Comparison of ENCODE assay signal across 8 mouse cellular contexts in genomic region chr7:109218130-109218976, GRCm38 (mm10). TPM values are rescaled to one million over a fixed set of nuclear protein-coding genes. Genes with fewer than 3 reads are reported as not detected.
DNase-seq lines count a peak whose midpoint lies in the region; ATAC-seq lines count a peak whose summit lies in the region.
"Had no signal": no experiment of that assay in that cellular context is flagged by ENCODE, and none has a peak within 500 bp of the region (broad histone marks: within the 10 kb centered on the region; RNA-seq: fewer than 3 reads in every experiment).

No protein-coding gene starts in this region.

- H3K9ac ChIP-seq in midbrain, embryonic 11.5 days (ENCODE audit: low read length): no peak overlapping the region
- H3K9ac ChIP-seq: lung, embryonic 15.5 days had no signal

- H3K9me3 ChIP-seq in midbrain, embryonic 11.5 days (ENCODE audit: control insufficient read depth, low read length): no peaks in the 10 kb centered on the region
- H3K9me3 ChIP-seq: lung, embryonic 15.5 days had no signal

- ATAC-seq in midbrain, embryonic 11.5 days (ENCODE audit: low FRiP score): peak; percentile 84

- WGBS in midbrain, embryonic 11.5 days: 83% methylated on average over 2 of the region's 2 CpGs

- H3K27ac ChIP-seq in midbrain, embryonic 11.5 days (ENCODE audit: low read depth, low read length): no peak overlapping the region
- H3K27ac ChIP-seq: lung, embryonic 15.5 days had no signal

- H3K36me3 ChIP-seq in midbrain, embryonic 11.5 days (ENCODE audit: control insufficient read depth, insufficient read depth, low read length): no peaks in the 10 kb centered on the region
- H3K36me3 ChIP-seq: lung, embryonic 15.5 days had no signal

- H3K4me2 ChIP-seq in midbrain, embryonic 11.5 days: no peak overlapping the region
- H3K4me2 ChIP-seq: lung, embryonic 15.5 days had no signal

- H3K4me1 ChIP-seq in midbrain, embryonic 11.5 days (ENCODE audit: control insufficient read depth, insufficient read depth, low read length): peaks cover 14% of the 10 kb centered on the region; the same call in 1 of the 2 replicates
- H3K4me1 ChIP-seq: lung, embryonic 15.5 days had no signal

- peak; percentile 54 for DNase-seq in adrenal gland, adult 8-10 months
- DNase-seq in cerebellum, postnatal 36 days: peak; percentile 85 to 86
- DNase-seq in gastrocnemius, adult 18-20 months (ENCODE audit: low spot score): peak; percentile 69
- DNase-seq in induced T-regulatory cell, adult 2 months (ENCODE audit: low read depth): peak; percentile 50
- peak; percentile 82 to 88 for DNase-seq in left cerebral cortex, adult 18-20 months (ENCODE audit: low spot score in 2 of 2)
- peak; percentile 98 for DNase-seq in midbrain, embryonic 11.5 days (ENCODE audit: low spot score, missing footprints)
- DNase-seq in spleen, postnatal 10 days (ENCODE audit: low spot score in 2 of 2): peak; percentile 41 to 80

- H3K4me3 ChIP-seq in midbrain, embryonic 11.5 days (ENCODE audit: low read depth, low read length): no peak overlapping the region
- H3K4me3 ChIP-seq: lung, embryonic 15.5 days had no signal

- H3K27me3 ChIP-seq in midbrain, embryonic 11.5 days (ENCODE audit: control insufficient read depth, insufficient read depth, low read length): no peaks in the 10 kb centered on the region
- H3K27me3 ChIP-seq: lung, embryonic 15.5 days had no signal

RNA-seq across cellular contexts. Expression of gene Lmo1, which starts 43.3 kb away (rescaled TPM):
- total RNA-seq in adrenal gland, adult 8-10 months (2022): 1 to 10 TPM; 4.8 to 8.5 (median 6.3) TPM
- total RNA-seq in gastrocnemius, adult 18-20 months (2021): 1 to 10 TPM; 1.9 to 2.7 TPM
- 10 to 100 TPM; 11.5 to 14.4 TPM for total RNA-seq in left cerebral cortex, adult 18-20 months (2021)
- 117 and 124 TPM in 2 replicates for polyA plus RNA-seq in midbrain, embryonic 11.5 days (2014; fragmentation: Nextera tagmentation; extraction: Ambion mirVana)
